Mouse (Mus musculus) G1E (cell line): ENCODE data around the gene Pik3r6.

Experiments
- CTCF ChIP-seq: IDR thresholded peaks from 2 replicates; pipeline ENCODE4 v1.5.1; 2012; ENCODE audit warnings: low read depth, low read length, inconsistent platforms, mixed read lengths
- GATA1 ChIP-seq: IDR thresholded peaks from 2 replicates; pipeline ENCODE4 v1.6.1; 2012; ENCODE audit warnings: borderline replicate concordance, low read length, inconsistent platforms, mixed read lengths
- POLR2AphosphoS5 ChIP-seq: IDR thresholded peaks from 2 replicates; pipeline ENCODE4 v1.6.1; 2012; ENCODE audit warnings: low read depth, low read length, inconsistent platforms; ENCODE audit not compliant: insufficient replicate concordance

GRCm38 (mm10) chr11:68519815-68520214 lies 17.0 kb downstream of the Pik3r6 start:
- TF ChIP-seq CTCF, result no peak
- no peak for TF ChIP-seq GATA1
- no peak for TF ChIP-seq POLR2AphosphoS5
